Mouse (Mus musculus) lung, postnatal 0 days (tissue): ENCODE measurements around the gene Rps11. TPM values are rescaled to one million over a fixed set of nuclear protein-coding genes. Genes with fewer than 3 reads are reported as not detected.

Source experiments
- ATAC-seq: fragments of 200-750 bp; cut with Nextera tagmentation; 2 replicates; pipeline ENCODE4 v1.8.0; 2017; ENCODE audit warnings: moderate library complexity
- DNase-seq: peaks from one replicate; pipeline ENCODE4 v3.0.0-alpha.2; 2016; ENCODE audit warnings: low spot score
- H3K27ac ChIP-seq: fragments of 300-500 bp; sonication (generic); 2 replicates; pipeline ENCODE4 v1.5.1; 2014; ENCODE audit warnings: antibody characterized with exemption, mild to moderate bottlenecking, low read length, mixed read lengths
- H3K27me3 ChIP-seq: fragments of 300-500 bp; sonication (generic); replicated peaks from 2 replicates; pipeline ENCODE4 v1.6.1; 2014; ENCODE audit warnings: low read length, mixed read lengths; ENCODE audit not compliant: insufficient read depth
- H3K36me3 ChIP-seq: fragments of 300-500 bp; sonication (generic); 2 replicates; pipeline ENCODE4 v1.6.1; 2014; ENCODE audit warnings: low read length, mixed read lengths; ENCODE audit not compliant: insufficient read depth
- H3K4me1 ChIP-seq: fragments of 300-500 bp; sonication (generic); 2 replicates; pipeline ENCODE4 v1.6.1; 2014; ENCODE audit warnings: antibody characterized with exemption, low read depth, low read length, mixed read lengths; ENCODE audit not compliant: insufficient read depth
- H3K4me2 ChIP-seq: fragments of 300-500 bp; sonication (generic); replicated peaks from 2 replicates; pipeline ENCODE4 v1.6.1; 2014; ENCODE audit warnings: low read depth, mild to moderate bottlenecking, low read length, moderate library complexity, mixed read lengths
- H3K4me3 ChIP-seq: fragments of 300-500 bp; sonication (generic); 2 replicates; pipeline ENCODE4 v1.5.1; 2014; ENCODE audit warnings: low read depth, low read length
- H3K9ac ChIP-seq: fragments of 300-500 bp; sonication (generic); replicated peaks from 2 replicates; pipeline ENCODE4 v1.6.1; 2014; ENCODE audit warnings: low read depth, mild to moderate bottlenecking
- H3K9me3 ChIP-seq: fragments of 300-500 bp; sonication (generic); 2 replicates; pipeline ENCODE4 v1.6.1; 2016; ENCODE audit warnings: low read length, mixed read lengths
- CTCF ChIP-seq: IDR thresholded peaks from 2 replicates; pipeline ENCODE4 v1.5.1; 2016; ENCODE audit warnings: antibody characterized with exemption, mild to moderate bottlenecking
- EP300 ChIP-seq: IDR thresholded peaks from 2 replicates; pipeline ENCODE4 v1.6.1; 2016; ENCODE audit warnings: antibody characterized with exemption, mild to moderate bottlenecking, control low read depth
- WGBS: fragments of 180-500 bp; shearing (Covaris S2); extraction: QIAGEN DNeasy Blood & Tissue Kit; methylation state at CpG from one replicate; pipeline ENCODE4 v1.1.7; 2014; 5-methylcytosine and 5-hydroxymethylcytosine counted together
- polyA plus RNA-seq: library from polyadenylated mRNA; unstranded; fragments of >200 nt; fragmentation: Nextera tagmentation; extraction: Ambion mirVana; gene quantifications from 2 replicates; pipeline ENCODE4 v1.2.1, GENCODE M21; 2015

Gene Rps11
- polyA plus RNA-seq, 1 experiment from 2014 or later, result 1,016 TPM

DNA sequence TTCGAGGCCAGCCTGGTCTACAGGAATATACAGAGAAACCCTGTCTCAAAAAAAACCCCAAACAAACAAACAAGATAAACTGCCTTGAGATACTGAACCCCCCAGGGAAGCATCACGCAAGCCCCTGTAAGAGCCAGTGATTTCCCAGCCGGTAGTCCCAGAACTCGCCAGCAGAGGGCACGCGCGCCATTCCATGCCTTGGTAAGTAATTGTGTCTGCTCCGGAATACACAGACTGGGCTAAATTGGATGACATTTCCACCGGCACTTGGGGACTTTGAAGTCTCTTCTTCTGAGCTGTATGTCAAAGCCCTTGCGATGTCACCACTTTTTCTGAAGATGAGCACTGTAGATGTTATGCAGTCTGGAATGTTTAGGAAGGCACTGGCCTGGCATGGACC, 44.4 kb downstream of the Rps11 start:
- DNase-seq (peak; percentile 92), ATAC-seq (peak; percentile 44)
- H3K4me2 ChIP-seq, result no peak overlapping the region
- TF ChIP-seq EP300 (no peak; the same call in 1 of the 2 replicates), CTCF (peak; percentile 96)
- H3K27me3 ChIP-seq, result no peaks in the 10 kb centered on the region
- peaks cover 16% of the 10 kb centered on the region for H3K36me3 ChIP-seq
- H3K9me3 ChIP-seq, result no peaks in the 10 kb centered on the region
- no peak overlapping the region for H3K27ac ChIP-seq
- no peaks in the 10 kb centered on the region for H3K4me1 ChIP-seq
- no peak overlapping the region for H3K9ac ChIP-seq
- H3K4me3 ChIP-seq, result no peak overlapping the region
- WGBS, result under 1% methylated on average over 10 of the region's 10 CpGs

- peaks cover 16% of the 10 kb centered on the region for H3K36me3 ChIP-seq
These were observed 45.7 kb downstream of the Rps11 start for GRCm38 (mm10) chr7:45078513-45078912.

DNA sequence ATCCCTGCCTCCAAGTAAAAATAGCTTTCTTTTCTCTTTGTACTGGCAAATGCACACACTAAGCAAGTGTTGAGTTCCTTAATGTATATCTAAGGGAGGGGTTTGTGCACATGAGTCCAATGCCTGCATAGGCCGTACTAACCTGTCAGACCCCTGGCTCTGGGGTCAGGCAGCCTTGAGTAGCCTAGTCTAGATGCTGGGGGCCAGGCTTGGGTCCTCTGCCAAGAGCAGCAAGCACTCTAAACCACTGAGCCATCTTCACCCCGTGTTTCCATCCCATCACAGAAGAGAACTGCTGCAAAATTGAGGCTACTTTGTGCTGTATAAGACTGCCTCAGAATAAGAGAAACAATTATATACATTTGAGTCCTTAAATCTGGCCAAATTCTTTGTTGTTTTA, 46.4 kb downstream of the Rps11 start:
- TF ChIP-seq EP300 (no peak), CTCF (no peak)
- H3K9ac ChIP-seq, result no peak overlapping the region
- ATAC-seq (no peak), DNase-seq (no peak)
- no peaks in the 10 kb centered on the region for H3K9me3 ChIP-seq
- H3K27ac ChIP-seq, result no peak overlapping the region
- H3K4me3 ChIP-seq, result no peak overlapping the region
- H3K36me3 ChIP-seq, result peaks cover 16% of the 10 kb centered on the region
- H3K4me2 ChIP-seq, result no peak overlapping the region
- WGBS, result 94% methylated on average over 2 of the region's 2 CpGs
- H3K4me1 ChIP-seq, result no peaks in the 10 kb centered on the region
- no peaks in the 10 kb centered on the region for H3K27me3 ChIP-seq

More at GRCm38 (mm10) chr7:45078513-45078912, 45.7 kb downstream of the Rps11 start:
- DNase-seq (peak; percentile 84), ATAC-seq (peak; percentile 30; the same call in 1 of the 2 replicates)
- peak; percentile 91 for TF ChIP-seq CTCF
- no peak for TF ChIP-seq EP300
- Histone ChIP-seq H3K9me3 (no peaks in the 10 kb centered on the region), H3K4me3 (no peak overlapping the region), H3K4me1 (no peaks in the 10 kb centered on the region), H3K4me2 (no peak overlapping the region), H3K9ac (no peak overlapping the region), H3K27me3 (no peaks in the 10 kb centered on the region), H3K27ac (no peak overlapping the region)
- 23% methylated on average over 9 of the region's 9 CpGs for WGBS

GRCm38 (mm10) chr7:45077322-45077721, 46.9 kb downstream of the Rps11 start:
- no peak for DNase-seq
- Histone ChIP-seq H3K4me1 (no peaks in the 10 kb centered on the region), H3K9me3 (no peaks in the 10 kb centered on the region), H3K4me3 (no peak overlapping the region), H3K9ac (no peak overlapping the region), H3K27ac (no peak overlapping the region), H3K4me2 (no peak overlapping the region), H3K36me3 (peaks cover 16% of the 10 kb centered on the region), H3K27me3 (no peaks in the 10 kb centered on the region)
- no peak for ATAC-seq
- WGBS, result 91% methylated on average over 14 of the region's 14 CpGs
- TF ChIP-seq EP300 (no peak), CTCF (no peak)

DNA sequence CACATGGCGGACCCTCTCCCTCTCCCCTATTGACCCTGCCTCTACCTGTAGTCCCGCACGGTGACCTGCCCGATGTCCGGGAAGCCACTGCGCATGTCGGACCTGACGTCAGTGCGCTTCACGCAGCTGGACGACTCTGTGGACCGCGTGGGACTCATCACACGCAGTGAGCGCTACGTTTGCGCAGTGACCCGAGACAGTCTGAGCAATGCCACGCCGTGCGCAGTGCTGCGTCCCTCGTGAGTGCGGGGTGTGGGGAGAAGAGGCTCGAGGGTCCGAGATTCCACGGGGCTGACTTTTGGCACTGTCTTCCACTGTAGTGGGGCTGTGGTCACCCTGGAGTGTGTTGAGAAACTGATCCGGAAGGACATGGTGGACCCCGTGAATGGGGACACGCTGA, 47.7 kb downstream of the Rps11 start:
- Histone ChIP-seq H3K27me3 (no peaks in the 10 kb centered on the region), H3K9me3 (no peaks in the 10 kb centered on the region), H3K4me2 (no peak overlapping the region), H3K9ac (no peak overlapping the region), H3K4me3 (no peak overlapping the region), H3K36me3 (peaks cover 16% of the 10 kb centered on the region), H3K4me1 (no peaks in the 10 kb centered on the region), H3K27ac (no peak overlapping the region)
- no peak for DNase-seq
- TF ChIP-seq EP300 (no peak), CTCF (no peak)
- 90% methylated on average over 30 of the region's 30 CpGs for WGBS
- ATAC-seq, result no peak

DNA sequence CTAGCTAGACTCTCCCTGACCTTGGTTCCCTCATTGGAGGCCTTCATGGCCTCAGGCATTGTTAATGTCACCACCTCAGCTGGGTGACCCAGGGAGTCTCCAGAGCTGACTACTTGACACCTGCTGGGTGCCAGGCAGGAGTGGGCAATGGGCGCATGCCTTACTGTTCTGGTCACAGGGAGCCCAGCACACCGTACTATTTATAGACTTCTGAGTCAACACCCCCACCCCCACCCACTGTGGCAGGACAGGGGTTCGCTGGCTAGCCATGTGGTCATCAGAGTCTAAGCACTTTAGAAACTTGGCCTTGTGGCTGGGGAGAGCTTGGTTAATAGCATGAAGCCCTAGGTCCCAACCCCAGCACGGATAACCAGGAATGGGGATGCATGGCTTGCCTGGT, 48.8 kb downstream of the Rps11 start:
- H3K4me3 ChIP-seq, result no peak overlapping the region
- H3K27ac ChIP-seq, result no peak overlapping the region
- ATAC-seq (peak; percentile 12; the same call in 1 of the 2 replicates), DNase-seq (no peak)
- H3K27me3 ChIP-seq, result no peaks in the 10 kb centered on the region
- 53% methylated on average over 4 of the region's 4 CpGs for WGBS
- TF ChIP-seq EP300 (no peak), CTCF (no peak)
- H3K9ac ChIP-seq, result no peak overlapping the region
- no peaks in the 10 kb centered on the region for H3K4me1 ChIP-seq
- H3K4me2 ChIP-seq, result no peak overlapping the region
- H3K36me3 ChIP-seq, result peaks cover 16% of the 10 kb centered on the region
- H3K9me3 ChIP-seq, result no peaks in the 10 kb centered on the region

- H3K9me3 ChIP-seq, result no peaks in the 10 kb centered on the region
- H3K27me3 ChIP-seq, result no peaks in the 10 kb centered on the region
- DNase-seq (no peak), ATAC-seq (no peak)
- H3K4me2 ChIP-seq, result no peak overlapping the region
- TF ChIP-seq EP300 (no peak), CTCF (no peak)
- H3K27ac ChIP-seq, result no peak overlapping the region
- H3K36me3 ChIP-seq, result peaks cover 16% of the 10 kb centered on the region
- 94% methylated on average over 12 of the region's 12 CpGs for WGBS
- H3K4me1 ChIP-seq, result no peaks in the 10 kb centered on the region
- no peak overlapping the region for H3K9ac ChIP-seq
- H3K4me3 ChIP-seq, result no peak overlapping the region
These were observed 50.3 kb downstream of the Rps11 start for GRCm38 (mm10) chr7:45073949-45074348.
